Mouse (Mus musculus) embryo, embryonic 11.5 days (tissue): ENCODE measurements around the gene Cntnap5a.
A peak's percentile ranks its signal among the peaks of the same experiment; 100 is the strongest.

Source experiments
- DNase-seq: peaks from one replicate; pipeline ENCODE4 v3.0.0-alpha.2; 2012; ENCODE audit warnings: low read depth, low spot score

The Cntnap5a gene

GRCm38 (mm10) chr1:116366171-116366570 is 681.6 kb downstream of the Cntnap5a start:
- DNase-seq = no peak

- DNase-seq = no peak
Observed at GRCm38 (mm10) chr1:116366806-116367205, 682.2 kb downstream of the Cntnap5a start.

- no peak for DNase-seq
Observed at GRCm38 (mm10) chr1:116367572-116367971, 683.0 kb downstream of the Cntnap5a start.

- DNase-seq = no peak
Observed at GRCm38 (mm10) chr1:116370817-116371216, 686.3 kb downstream of the Cntnap5a start.

- DNase-seq = no peak
Observed at GRCm38 (mm10) chr1:116373551-116373950, 689.0 kb downstream of the Cntnap5a start.

- no peak for DNase-seq
Observed at GRCm38 (mm10) chr1:116392390-116392789, 707.8 kb downstream of the Cntnap5a start.

GRCm38 (mm10) chr1:116401996-116402656 is 717.6 kb downstream of the Cntnap5a start:
- DNase-seq = no peak

- no peak for DNase-seq
Observed at GRCm38 (mm10) chr1:116409836-116410235, 725.3 kb downstream of the Cntnap5a start.

- no peak for DNase-seq
Observed at GRCm38 (mm10) chr1:116428396-116428795, 743.8 kb downstream of the Cntnap5a start.

- no peak for DNase-seq
Observed at GRCm38 (mm10) chr1:116455115-116455717, 770.7 kb downstream of the Cntnap5a start.

- peak; percentile 40 for DNase-seq
Observed at GRCm38 (mm10) chr1:116477703-116478102, 793.1 kb downstream of the Cntnap5a start.

- peak; percentile 4 for DNase-seq
Observed at GRCm38 (mm10) chr1:116488780-116489569, 804.4 kb downstream of the Cntnap5a start.

- no peak for DNase-seq
Observed at GRCm38 (mm10) chr1:116577969-116578666, 893.6 kb downstream of the Cntnap5a start.

GRCm38 (mm10) chr1:116616272-116616671 is 931.7 kb downstream of the Cntnap5a start:
- DNase-seq = no peak
